Mouse (Mus musculus) limb, embryonic 13.5 days (tissue): ENCODE results near the gene Kcmf1. TPM values are rescaled to one million over a fixed set of nuclear protein-coding genes. Genes with fewer than 3 reads are reported as not detected.
"Not testable (repeated sequence)": the region's sequence is repeated elsewhere in the genome, so short reads cannot be mapped to it uniquely, and the experiment has no call there.

Source experiments
- ATAC-seq: fragments of 200-750 bp; cut with Nextera tagmentation; 2 replicates; pipeline ENCODE4 v1.8.0; 2017; ENCODE audit warnings: low read depth, moderate number of reproducible peaks, moderate TSS enrichment; ENCODE audit not compliant: low FRiP score
- H3K27ac ChIP-seq: fragments of 300-500 bp; sonication (generic); 2 replicates; pipeline ENCODE4 v1.5.1; 2015; ENCODE audit warnings: inconsistent platforms, mild to moderate bottlenecking, moderate library complexity
- H3K27me3 ChIP-seq: fragments of 300-500 bp; sonication (generic); 2 replicates; pipeline ENCODE4 v1.6.1; 2015; ENCODE audit warnings: mild to moderate bottlenecking, inconsistent platforms
- H3K36me3 ChIP-seq: fragments of 300-500 bp; sonication (generic); 2 replicates; pipeline ENCODE4 v1.6.1; 2015; ENCODE audit warnings: inconsistent platforms, mild to moderate bottlenecking, moderate library complexity
- H3K4me1 ChIP-seq: fragments of 300-500 bp; sonication (generic); 2 replicates; pipeline ENCODE4 v1.6.1; 2015; ENCODE audit warnings: inconsistent platforms
- H3K4me2 ChIP-seq: fragments of 300-500 bp; sonication (generic); replicated peaks from 2 replicates; pipeline ENCODE4 v1.6.1; 2015; ENCODE audit warnings: inconsistent platforms, mild to moderate bottlenecking, moderate library complexity
- H3K4me3 ChIP-seq: fragments of 300-500 bp; sonication (generic); 2 replicates; pipeline ENCODE4 v1.5.1; 2015; ENCODE audit warnings: moderate library complexity, mild to moderate bottlenecking, inconsistent platforms
- H3K9ac ChIP-seq: fragments of 300-500 bp; sonication (generic); 2 replicates; pipeline ENCODE4 v1.6.1; 2015; ENCODE audit warnings: mild to moderate bottlenecking, inconsistent platforms
- H3K9me3 ChIP-seq: fragments of 300-500 bp; sonication (generic); 2 replicates; pipeline ENCODE4 v1.6.1; 2016; ENCODE audit warnings: inconsistent platforms
- WGBS: fragments of 180-500 bp; shearing (Covaris S2); methylation state at CpG from one replicate; pipeline ENCODE4 v1.1.7; 2015; 5-methylcytosine and 5-hydroxymethylcytosine counted together
- polyA plus RNA-seq: library from polyadenylated mRNA; unstranded; fragments of >200 nt; fragmentation: Nextera tagmentation; extraction: Ambion mirVana; gene quantifications from 2 replicates; pipeline ENCODE4 v1.2.1, GENCODE M21; 2015

Kcmf1 gene
- polyA plus RNA-seq, 1 experiment from 2014 or later, result 39.7 TPM

- WGBS, result 55% methylated on average over 3 of the region's 3 CpGs
- H3K36me3 ChIP-seq, result 0 out of 2 replicates have a peak, but pooled peaks cover 5% of the 10 kb centered on the region
- H3K4me3 ChIP-seq, result no peak overlapping the region
- 0 out of 2 replicates have a peak, but pooled peaks cover under 1% of the 10 kb centered on the region for H3K27me3 ChIP-seq
- H3K9me3 ChIP-seq, result no peaks in the 10 kb centered on the region
- H3K4me2 ChIP-seq, result no peak overlapping the region
- ATAC-seq, result no peak
- no peaks in the 10 kb centered on the region for H3K4me1 ChIP-seq
- H3K9ac ChIP-seq, result no peak overlapping the region
- no peak overlapping the region for H3K27ac ChIP-seq
Observed at GRCm38 (mm10) chr6:72831858-72832257, 67.9 kb downstream of the Kcmf1 start.

GRCm38 (mm10) chr6:72831276-72831675 is 68.5 kb downstream of the Kcmf1 start:
- 8% methylated on average over 3 of the region's 3 CpGs for WGBS
- H3K27me3 ChIP-seq, result 0 out of 2 replicates have a peak, but pooled peaks cover 4% of the 10 kb centered on the region
- H3K36me3 ChIP-seq, result 0 out of 2 replicates have a peak, but pooled peaks cover 3% of the 10 kb centered on the region
- H3K4me1 ChIP-seq, result no peaks in the 10 kb centered on the region
- no peaks in the 10 kb centered on the region for H3K9me3 ChIP-seq
- H3K4me2 ChIP-seq, result no peak overlapping the region
- H3K4me3 ChIP-seq, result no peak overlapping the region
- ATAC-seq, result peak; percentile 62; the same call in 1 of the 2 replicates
- H3K9ac ChIP-seq, result no peak overlapping the region
- no peak overlapping the region for H3K27ac ChIP-seq

GRCm38 (mm10) chr6:72828857-72829256 is 70.9 kb downstream of the Kcmf1 start:
- Histone ChIP-seq H3K4me2 (no peak overlapping the region), H3K36me3 (no peaks in the 10 kb centered on the region), H3K4me3 (no peak overlapping the region), H3K9me3 (no peaks in the 10 kb centered on the region), H3K4me1 (peaks cover 11% of the 10 kb centered on the region), H3K27ac (no peak overlapping the region), H3K27me3 (peaks cover 12% of the 10 kb centered on the region; the same call in 1 of the 2 replicates), H3K9ac (no peak overlapping the region)
- ATAC-seq, result no peak
- WGBS, result 90% methylated on average over 3 of the region's 3 CpGs

GRCm38 (mm10) chr6:72828037-72828436 is 71.7 kb downstream of the Kcmf1 start:
- Histone ChIP-seq H3K4me2 (peak overlapping the region; percentile 28), H3K27me3 (peaks cover 12% of the 10 kb centered on the region; the same call in 1 of the 2 replicates), H3K4me1 (peaks cover 11% of the 10 kb centered on the region)
- H3K9me3 ChIP-seq, H3K9ac ChIP-seq, H3K36me3 ChIP-seq, ATAC-seq, H3K4me3 ChIP-seq, H3K27ac ChIP-seq: not testable (repeated sequence)
- WGBS, result 5% methylated on average over 9 of the region's 9 CpGs

- H3K27ac ChIP-seq, result no peak overlapping the region
- peak overlapping the region; percentile 55; the same call in 1 of the 2 replicates for H3K9ac ChIP-seq
- no peaks in the 10 kb centered on the region for H3K36me3 ChIP-seq
- H3K4me2 ChIP-seq, result peak overlapping the region; percentile 61
- 42% methylated on average over 9 of the region's 9 CpGs for WGBS
- H3K9me3 ChIP-seq, result no peaks in the 10 kb centered on the region
- H3K4me1 ChIP-seq, result peaks cover 11% of the 10 kb centered on the region
- peaks cover 12% of the 10 kb centered on the region; the same call in 1 of the 2 replicates for H3K27me3 ChIP-seq
- H3K4me3 ChIP-seq, result no peak overlapping the region
- ATAC-seq, result no peak
Observed at GRCm38 (mm10) chr6:72825762-72826161, 74.0 kb downstream of the Kcmf1 start.

- Histone ChIP-seq H3K27me3 (peaks cover 12% of the 10 kb centered on the region; the same call in 1 of the 2 replicates), H3K36me3 (no peaks in the 10 kb centered on the region), H3K9me3 (no peaks in the 10 kb centered on the region), H3K4me2 (peak overlapping the region; percentile 61), H3K9ac (peak overlapping the region; percentile 55), H3K4me1 (peaks cover 11% of the 10 kb centered on the region), H3K27ac (0 out of 2 replicates have a peak overlapping the region, but pooled peaks have one; percentile 33), H3K4me3 (peak overlapping the region; percentile 31)
- peak; percentile 53; the same call in 1 of the 2 replicates for ATAC-seq
- WGBS, result 6% methylated on average over 26 of the region's 26 CpGs
Observed at GRCm38 (mm10) chr6:72824971-72825737, 74.6 kb downstream of the Kcmf1 start.

GRCm38 (mm10) chr6:72813456-72813855 is 86.3 kb downstream of the Kcmf1 start:
- Histone ChIP-seq H3K4me2 (no peak overlapping the region), H3K27ac (no peak overlapping the region), H3K4me1 (no peaks in the 10 kb centered on the region), H3K9ac (no peak overlapping the region), H3K36me3 (no peaks in the 10 kb centered on the region), H3K4me3 (no peak overlapping the region), H3K27me3 (no peaks in the 10 kb centered on the region), H3K9me3 (no peaks in the 10 kb centered on the region)
- WGBS, result 84% methylated on average over 9 of the region's 9 CpGs
- ATAC-seq, result no peak

- Histone ChIP-seq H3K4me2 (no peak overlapping the region), H3K27me3 (no peaks in the 10 kb centered on the region), H3K9me3 (no peaks in the 10 kb centered on the region), H3K4me3 (no peak overlapping the region), H3K27ac (no peak overlapping the region), H3K36me3 (no peaks in the 10 kb centered on the region), H3K4me1 (0 out of 2 replicates have a peak, but pooled peaks cover 4% of the 10 kb centered on the region), H3K9ac (no peak overlapping the region)
- 69% methylated on average over 7 of the region's 7 CpGs for WGBS
- no peak for ATAC-seq
Observed at GRCm38 (mm10) chr6:72810248-72810647, 89.5 kb downstream of the Kcmf1 start.

GRCm38 (mm10) chr6:72809522-72810149 is 90.1 kb downstream of the Kcmf1 start:
- no peak for ATAC-seq
- Histone ChIP-seq H3K9ac (no peak overlapping the region), H3K4me3 (no peak overlapping the region), H3K4me2 (no peak overlapping the region), H3K27me3 (no peaks in the 10 kb centered on the region), H3K27ac (no peak overlapping the region), H3K4me1 (0 out of 2 replicates have a peak, but pooled peaks cover 4% of the 10 kb centered on the region), H3K36me3 (no peaks in the 10 kb centered on the region), H3K9me3 (no peaks in the 10 kb centered on the region)
- 62% methylated on average over 4 of the region's 4 CpGs for WGBS

GRCm38 (mm10) chr6:72808342-72808741 is 91.4 kb downstream of the Kcmf1 start:
- H3K36me3 ChIP-seq, result no peaks in the 10 kb centered on the region
- WGBS, result 62% methylated on average over 3 of the region's 3 CpGs

GRCm38 (mm10) chr6:72803669-72804068 is 96.1 kb downstream of the Kcmf1 start:
- Histone ChIP-seq H3K4me2 (no peak overlapping the region), H3K4me1 (0 out of 2 replicates have a peak, but pooled peaks cover 4% of the 10 kb centered on the region), H3K36me3 (no peaks in the 10 kb centered on the region), H3K9me3 (no peaks in the 10 kb centered on the region), H3K9ac (no peak overlapping the region), H3K4me3 (no peak overlapping the region), H3K27ac (no peak overlapping the region), H3K27me3 (no peaks in the 10 kb centered on the region)
- WGBS, result 90% methylated on average over 6 of the region's 6 CpGs
- ATAC-seq, result no peak

More at GRCm38 (mm10) chr6:72808342-72808741, 91.4 kb downstream of the Kcmf1 start:
- H3K9me3 ChIP-seq, result no peaks in the 10 kb centered on the region
- H3K4me2 ChIP-seq, result no peak overlapping the region
- no peaks in the 10 kb centered on the region for H3K27me3 ChIP-seq
- no peak overlapping the region for H3K27ac ChIP-seq
- H3K4me1 ChIP-seq, result 0 out of 2 replicates have a peak, but pooled peaks cover 4% of the 10 kb centered on the region
- no peak overlapping the region for H3K4me3 ChIP-seq
- ATAC-seq, result no peak
- H3K9ac ChIP-seq, result no peak overlapping the region

GRCm38 (mm10) chr6:72802119-72802518 is 97.7 kb downstream of the Kcmf1 start:
- H3K9me3 ChIP-seq, result no peaks in the 10 kb centered on the region
- ATAC-seq, result no peak
- no peak overlapping the region for H3K4me3 ChIP-seq
- 92% methylated on average over 6 of the region's 6 CpGs for WGBS
- 0 out of 2 replicates have a peak, but pooled peaks cover 4% of the 10 kb centered on the region for H3K4me1 ChIP-seq
- no peak overlapping the region for H3K27ac ChIP-seq
- H3K27me3 ChIP-seq, result no peaks in the 10 kb centered on the region
- H3K9ac ChIP-seq, result no peak overlapping the region
- H3K36me3 ChIP-seq, result no peaks in the 10 kb centered on the region
- no peak overlapping the region for H3K4me2 ChIP-seq
